Mouse (Mus musculus) liver, adult (tissue): ENCODE measurements around the gene Zfp462.

Experiments
- GATA4 ChIP-seq: IDR thresholded peaks from 2 replicates; pipeline ENCODE4 v1.6.1; 2014; ENCODE audit warnings: mild to moderate bottlenecking, low read length; ENCODE audit not compliant: insufficient replicate concordance

The Zfp462 gene

DNA sequence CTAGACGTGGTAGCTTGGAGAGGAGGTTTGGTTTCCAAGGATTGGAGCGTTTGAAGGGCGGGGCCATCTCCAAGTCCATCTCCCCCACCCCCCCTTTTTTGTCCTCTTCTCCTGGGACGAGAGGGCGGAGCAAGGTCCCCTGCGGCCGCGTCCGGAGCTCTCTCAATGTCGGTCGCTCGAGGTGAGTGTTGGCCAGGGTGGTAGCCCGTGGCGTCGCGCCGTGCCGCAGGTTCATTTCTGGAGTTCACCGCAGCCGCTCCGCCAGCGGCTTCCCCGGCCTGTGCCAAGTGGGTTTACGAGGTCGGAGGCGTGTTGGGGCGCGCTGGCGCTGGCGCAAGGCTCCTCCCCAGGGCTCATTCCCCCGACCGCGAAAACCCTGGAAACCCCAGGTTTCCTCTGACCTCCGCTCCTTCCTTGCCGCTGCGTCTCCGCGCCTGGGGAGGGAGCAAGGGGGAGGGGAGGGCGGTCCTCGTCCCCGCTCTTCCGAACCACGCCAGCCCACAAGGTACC, at the start of gene Zfp462:
Zfp462 (plus strand) TSS at position 128 of the 510 bp plus-strand sequence.
- TF ChIP-seq GATA4, result no peak

DNA sequence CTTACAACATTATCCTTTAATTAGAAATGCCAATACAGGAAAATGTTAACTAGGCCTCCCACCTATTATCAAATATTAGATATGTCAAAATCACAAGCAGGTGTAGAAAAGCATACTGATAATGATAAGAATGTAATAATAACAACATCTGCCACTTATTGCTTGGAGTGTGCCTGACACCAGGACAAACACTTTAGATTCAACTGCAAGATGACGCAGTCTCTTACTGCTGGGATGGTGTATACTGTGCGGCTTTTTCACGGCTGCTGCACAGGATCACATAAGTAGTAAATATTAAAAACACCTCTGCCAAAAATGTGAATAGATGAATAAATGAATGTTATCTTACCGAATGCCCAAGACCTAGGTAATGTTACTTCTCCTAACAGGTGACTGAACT, 48.8 kb upstream of the Zfp462 start:
- TF ChIP-seq GATA4, result no peak

DNA sequence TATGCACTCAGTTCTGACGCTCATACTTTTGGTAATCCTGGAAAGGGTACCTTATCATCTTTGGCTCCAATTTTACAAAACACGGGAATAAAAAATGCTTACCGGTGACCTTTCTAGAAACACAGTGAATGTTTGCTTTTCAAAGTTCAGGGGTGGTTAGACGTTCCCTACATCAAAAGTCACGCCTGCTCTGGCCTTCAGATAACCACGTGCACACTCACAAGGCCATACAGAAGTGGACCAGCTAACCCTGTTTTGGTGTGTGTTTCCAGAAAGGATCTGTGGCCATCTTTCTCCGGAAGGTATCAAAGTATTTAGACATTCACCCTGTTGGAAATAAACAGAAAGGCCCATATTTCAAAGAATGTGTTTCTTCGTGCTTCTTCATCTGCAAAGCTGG, 40.2 kb upstream of the Zfp462 start:
- no peak for TF ChIP-seq GATA4

DNA sequence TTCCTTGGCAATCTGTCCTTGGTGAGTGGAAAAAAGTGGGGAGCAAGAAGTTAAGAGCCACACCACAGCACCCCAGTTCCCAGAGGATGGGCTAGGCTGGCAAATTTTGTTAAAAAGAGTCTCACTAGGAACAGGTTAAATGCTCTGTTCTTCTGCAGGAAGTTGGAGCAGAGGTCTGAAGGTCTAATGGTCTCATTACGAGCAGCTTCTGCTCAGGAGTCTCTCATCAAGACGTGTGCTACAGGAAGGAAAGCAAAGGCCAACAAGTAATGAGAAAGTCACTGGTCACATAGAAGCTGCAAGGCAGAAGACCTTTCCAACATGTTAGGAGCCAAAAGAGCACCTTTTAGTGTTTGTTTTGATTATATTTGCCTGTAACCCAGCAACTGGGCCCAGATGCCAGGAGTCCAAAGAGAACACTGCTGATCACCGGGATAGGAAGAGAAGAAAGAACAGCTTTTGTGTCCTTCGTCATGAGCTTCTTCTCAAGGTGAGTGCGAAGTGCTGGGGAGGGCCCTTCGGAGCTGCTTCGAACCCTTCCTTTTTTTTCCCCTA, 39.4 kb upstream of the Zfp462 start:
- TF ChIP-seq GATA4, result no peak

DNA sequence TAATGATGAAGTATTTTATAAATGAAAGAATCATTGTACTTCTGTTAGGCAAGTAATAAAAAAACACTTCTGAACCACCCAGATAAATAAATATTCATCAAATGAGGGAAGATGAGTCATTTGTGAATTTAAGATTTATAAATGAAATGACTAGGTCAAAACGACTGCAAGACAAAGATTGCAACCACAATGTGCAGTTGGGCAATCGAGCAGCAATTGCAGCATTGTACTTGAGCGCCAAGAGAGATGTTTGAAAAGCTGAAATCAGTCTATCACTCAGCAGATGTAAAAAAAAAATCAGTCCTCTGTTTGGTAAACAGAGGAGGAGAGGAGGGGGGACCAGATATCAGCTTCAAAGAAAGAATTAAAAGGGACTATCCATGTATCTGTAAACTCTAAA, 34.5 kb upstream of the Zfp462 start:
- TF ChIP-seq GATA4, result no peak

DNA sequence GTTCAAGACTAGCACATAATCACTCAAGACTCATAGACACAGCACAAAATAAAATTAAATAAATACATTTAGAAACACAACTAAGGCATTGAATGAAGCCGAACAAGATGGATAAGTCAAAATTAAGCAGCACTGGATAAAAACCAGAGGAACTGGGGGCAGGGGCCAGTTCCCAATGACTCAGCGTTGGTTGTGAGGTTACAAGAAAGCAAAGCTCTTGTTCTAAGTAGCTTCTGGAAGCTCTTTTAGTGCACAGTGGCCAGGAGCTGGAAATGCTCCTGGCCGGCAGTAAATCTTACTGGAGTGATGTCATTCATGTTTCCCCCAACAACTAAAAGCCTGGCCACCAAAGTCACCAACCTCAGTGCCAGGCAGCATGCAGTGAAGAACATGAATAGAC, 26.6 kb upstream of the Zfp462 start:
- TF ChIP-seq GATA4, result no peak

DNA sequence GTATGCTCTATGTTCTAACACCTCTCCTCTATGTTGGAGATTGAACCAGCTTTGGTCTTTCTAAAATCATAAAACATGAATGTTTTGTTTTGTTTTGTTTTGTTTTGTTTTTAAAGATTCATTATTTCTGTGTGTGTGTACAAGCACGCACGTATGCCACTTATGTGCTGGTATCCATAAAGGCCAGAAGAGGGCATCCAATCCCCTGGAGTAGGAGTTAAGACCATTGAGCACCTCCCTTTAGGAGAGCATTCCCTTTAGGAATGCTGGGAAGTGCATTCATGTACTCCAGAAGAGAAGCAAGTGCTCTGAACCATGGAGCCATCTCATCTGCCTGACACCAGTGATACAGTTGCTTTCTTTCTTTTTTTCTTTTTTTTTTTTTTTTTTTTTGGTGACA, 21.5 kb upstream of the Zfp462 start:
- no peak for TF ChIP-seq GATA4

DNA sequence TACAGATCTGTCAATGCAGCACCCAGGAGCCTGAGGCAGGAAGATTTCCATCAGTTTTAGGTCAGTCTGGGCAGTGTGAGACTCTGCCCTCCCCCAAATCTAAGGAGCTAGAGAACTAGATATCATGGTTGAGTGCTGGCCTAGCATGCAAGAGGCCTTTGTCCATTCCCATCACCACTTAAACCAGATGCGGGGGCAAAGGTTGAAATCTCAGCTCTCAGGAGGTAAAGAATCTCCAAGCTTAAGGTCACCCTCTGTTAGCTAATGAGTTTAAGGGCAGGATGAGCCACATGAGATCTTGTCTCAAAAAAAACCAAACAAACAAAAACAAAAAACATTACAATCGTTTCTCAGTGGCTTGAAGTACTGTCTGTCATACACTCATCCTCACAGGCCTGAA, 20.5 kb upstream of the Zfp462 start:
- no peak for TF ChIP-seq GATA4

DNA sequence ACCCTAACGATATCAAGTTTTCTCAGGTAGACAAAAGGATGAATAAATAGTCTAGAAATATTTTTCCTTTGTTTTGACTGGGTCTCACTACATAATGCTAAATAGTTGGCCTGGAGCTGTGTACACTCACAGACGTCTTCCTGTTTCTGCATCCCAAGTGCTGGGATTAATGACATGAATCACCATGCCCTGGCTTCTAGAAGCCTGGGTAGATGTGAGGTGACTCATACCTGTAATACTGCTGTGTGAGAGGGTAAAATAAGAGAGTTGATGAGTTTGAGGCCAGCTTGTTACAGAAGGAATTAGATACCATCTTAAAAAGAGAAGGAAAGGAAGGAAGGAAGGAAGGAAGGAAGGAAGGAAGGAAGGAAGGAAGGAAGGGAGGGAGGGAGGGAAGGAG, 15.2 kb upstream of the Zfp462 start:
- TF ChIP-seq GATA4, result no peak

DNA sequence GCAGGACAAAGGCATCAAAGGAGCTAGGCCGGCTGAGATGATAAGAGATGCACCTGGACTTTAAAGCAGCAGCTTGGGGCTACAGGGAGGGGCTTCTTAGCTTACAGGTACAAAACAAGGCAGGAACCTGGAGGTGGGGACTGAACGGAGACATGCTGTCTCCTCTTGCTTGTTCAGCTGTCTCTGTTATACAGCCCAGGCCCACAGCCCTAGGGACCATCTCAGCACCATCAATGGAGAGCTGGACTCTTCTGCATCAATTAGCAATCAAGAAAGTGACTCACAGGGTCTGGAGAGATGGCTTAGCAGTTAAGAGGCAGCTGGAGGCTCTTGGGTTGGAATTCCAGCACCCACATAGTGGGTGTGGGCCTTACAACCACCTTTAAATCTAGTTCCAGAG, 12.2 kb upstream of the Zfp462 start:
- TF ChIP-seq GATA4, result no peak

DNA sequence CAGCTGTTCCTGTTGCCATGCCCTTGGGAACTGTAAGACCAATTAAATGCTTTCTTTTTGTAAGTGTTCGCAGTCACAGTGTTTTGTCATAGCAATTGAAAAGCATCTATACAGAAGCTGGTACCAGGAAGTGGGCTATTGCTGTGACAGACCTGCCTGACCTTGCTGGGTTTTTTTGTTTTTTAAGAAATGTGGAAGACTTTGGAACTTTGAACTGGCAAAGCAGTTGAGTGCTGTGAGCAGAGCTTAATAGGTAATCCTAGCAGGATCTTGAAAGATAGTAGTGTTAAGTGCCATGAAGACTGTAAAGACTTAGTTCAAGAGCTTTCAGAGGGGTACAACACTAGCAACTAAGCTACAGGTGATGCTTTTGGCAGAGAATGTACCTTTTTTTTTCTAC, 7.7 kb upstream of the Zfp462 start:
- no peak for TF ChIP-seq GATA4

DNA sequence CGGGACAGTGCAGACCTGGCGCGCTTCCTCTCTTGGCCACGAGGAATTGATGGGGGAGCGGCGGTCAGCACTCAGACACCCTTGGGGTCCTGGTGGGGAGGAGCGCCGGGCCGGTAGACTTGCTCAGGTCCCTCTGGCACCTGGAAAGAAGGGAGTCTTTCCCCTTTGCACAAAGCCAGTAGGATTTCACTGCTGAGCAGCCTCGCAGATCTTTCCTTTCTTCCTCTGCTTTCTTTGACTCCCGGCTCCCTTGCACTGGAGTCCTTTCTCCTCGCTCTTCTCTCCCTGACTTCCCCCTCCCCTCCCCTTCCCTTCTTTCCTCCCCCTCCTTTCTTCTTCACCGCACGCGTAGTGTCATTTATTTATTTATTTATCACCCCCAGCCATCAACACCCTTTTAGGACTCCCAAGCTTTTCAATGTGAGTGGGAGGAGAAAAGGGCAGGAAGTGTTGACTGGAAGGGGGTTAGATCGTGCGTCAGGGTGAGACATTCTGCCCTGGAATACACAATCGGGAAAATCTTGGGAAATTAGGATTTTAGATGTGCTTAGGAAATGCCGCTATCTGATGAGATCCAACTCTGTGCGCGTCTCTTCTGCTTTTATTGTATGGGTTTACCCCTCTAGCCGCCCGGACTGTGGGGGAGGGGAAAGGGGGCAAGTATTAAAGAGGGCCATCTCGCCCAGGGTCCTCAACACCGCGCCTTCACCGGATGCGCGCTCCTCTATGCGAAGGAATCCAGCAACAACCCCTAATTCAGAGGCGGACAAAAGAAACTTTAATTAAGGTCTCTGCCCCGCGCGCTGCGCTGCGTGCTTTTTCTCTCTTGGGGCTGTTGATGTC, 976 bp downstream of the Zfp462 start:
- no peak for TF ChIP-seq GATA4

DNA sequence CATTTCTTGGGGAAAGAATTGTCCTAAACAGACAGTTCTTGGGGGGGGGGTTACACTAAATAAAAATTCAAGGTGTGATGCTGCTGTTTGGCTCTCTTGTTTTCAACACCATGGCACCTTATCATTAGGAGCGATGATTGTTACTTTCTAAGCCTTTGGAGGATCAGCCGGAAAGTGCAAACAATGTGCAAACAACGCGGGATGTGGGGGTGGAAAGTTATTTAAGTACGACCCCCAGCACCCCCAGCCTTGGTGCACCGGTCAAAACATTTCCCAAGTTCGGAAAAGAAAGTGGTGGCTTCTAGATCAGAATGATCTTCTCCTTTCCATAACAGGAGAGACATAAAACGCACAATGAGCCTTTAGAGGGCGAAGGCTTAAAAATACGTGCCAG, 1.8 kb downstream of the Zfp462 start:
- TF ChIP-seq GATA4, result no peak

DNA sequence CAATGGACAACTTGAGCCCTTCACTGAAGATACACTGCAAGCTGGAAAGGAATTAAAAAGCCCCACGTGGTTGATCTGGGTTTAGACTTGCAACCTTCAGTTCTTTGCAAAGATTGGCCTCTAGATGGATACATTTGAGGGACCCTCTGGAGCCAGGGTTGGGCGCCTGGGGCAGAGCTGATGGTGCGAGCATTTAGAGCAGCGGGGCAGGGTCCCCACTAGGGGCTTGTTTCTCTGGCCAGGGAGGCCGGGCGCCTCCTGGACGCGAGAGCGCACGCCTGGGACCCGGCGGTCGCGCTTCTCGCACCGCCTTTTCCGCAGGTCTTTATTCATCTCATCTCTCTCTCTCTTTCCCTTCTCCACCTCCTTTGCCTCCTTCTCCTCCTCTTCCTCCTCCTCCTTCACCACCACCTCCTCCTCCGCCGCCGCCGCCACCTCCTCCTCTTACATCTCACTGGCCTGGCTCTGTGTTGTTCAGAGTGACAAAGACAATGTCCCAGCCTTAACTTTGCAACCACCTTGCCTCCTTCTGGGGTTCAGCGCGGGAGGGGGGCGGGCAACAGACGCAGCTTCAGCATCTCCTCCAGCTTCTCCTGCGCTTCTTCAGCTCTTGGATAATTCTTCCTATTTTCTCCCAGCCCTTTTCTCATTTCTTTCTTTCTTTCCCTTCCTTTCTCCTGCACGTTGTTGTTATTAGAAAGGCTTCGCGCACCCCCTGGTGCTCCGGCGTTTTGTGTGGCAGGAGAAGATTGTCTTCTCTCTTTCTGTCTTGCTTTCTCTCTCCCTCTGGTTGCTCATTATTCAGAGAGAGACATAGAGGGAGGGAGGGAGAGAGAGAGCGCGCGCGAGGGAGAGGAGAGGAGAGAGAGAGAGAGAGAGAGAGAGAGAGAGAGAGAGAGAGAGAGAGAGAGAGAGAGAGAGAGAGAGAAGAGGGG, 2.5 kb downstream of the Zfp462 start:
- no peak for TF ChIP-seq GATA4

DNA sequence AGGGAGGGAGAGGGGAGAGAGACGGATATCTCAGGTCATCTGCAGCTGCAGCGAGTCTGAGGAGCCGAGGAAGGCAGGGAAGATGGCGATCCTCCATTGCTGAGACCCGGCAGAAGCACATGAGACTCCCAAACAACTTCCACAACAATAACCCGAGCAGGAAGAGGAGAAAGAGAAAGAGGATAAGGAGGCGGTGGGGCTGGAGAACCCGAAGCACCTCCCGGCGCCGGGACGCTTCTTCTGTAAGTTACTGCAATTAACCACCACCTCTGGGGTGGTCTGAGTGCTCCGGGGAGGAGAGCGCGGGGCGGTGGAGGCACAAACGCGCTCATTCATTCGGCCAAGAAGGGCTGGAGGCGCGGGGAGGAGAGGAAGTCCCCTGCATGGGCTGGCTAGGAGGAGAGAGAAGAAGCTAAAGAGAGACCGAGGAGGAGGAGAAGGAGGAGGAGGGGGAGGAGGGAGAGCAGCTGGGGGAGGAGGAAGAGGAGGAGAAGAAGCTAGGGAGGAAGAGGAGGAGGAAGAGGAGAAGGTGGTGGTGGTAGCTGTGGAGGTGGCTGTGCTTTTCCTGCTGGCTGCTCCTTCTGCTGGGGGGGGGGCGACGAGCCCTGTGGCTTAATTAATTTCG, 3.3 kb downstream of the Zfp462 start:
- TF ChIP-seq GATA4, result no peak
